Mouse (Mus musculus): ENCODE data around the gene Klf9. TPM values are rescaled to one million over a fixed set of nuclear protein-coding genes. Genes with fewer than 3 reads are reported as not detected.
"Not testable (repeated sequence)": the region's sequence is repeated elsewhere in the genome, so short reads cannot be mapped to it uniquely, and the experiment has no call there.

The Klf9 gene
- total RNA-seq, 2 experiments from 2014 or later, result 137 to 150 TPM

DNA sequence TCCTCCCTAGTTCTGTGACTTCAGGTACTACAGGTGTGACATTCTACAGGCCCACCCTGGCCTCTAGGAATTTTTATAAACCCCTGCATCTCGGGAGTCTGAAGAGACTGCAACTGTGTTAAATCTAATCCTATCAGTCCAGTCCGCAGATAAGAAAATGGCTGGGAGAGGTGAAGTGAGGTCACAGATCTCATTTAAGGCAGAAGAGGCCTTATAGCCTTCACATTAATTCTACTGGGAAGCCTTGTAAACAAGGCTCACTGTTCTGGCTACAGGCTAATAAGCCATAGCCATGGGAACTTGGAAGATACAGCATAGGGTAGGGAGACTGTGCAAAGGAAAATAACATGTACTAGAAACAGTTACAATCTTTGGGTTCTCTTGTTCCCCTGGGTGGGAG is 3.7 kb upstream of the Klf9 start:
- DNase-seq, result no peak
- intact Hi-C loops (cut with DNase I), result no loop called here

DNA sequence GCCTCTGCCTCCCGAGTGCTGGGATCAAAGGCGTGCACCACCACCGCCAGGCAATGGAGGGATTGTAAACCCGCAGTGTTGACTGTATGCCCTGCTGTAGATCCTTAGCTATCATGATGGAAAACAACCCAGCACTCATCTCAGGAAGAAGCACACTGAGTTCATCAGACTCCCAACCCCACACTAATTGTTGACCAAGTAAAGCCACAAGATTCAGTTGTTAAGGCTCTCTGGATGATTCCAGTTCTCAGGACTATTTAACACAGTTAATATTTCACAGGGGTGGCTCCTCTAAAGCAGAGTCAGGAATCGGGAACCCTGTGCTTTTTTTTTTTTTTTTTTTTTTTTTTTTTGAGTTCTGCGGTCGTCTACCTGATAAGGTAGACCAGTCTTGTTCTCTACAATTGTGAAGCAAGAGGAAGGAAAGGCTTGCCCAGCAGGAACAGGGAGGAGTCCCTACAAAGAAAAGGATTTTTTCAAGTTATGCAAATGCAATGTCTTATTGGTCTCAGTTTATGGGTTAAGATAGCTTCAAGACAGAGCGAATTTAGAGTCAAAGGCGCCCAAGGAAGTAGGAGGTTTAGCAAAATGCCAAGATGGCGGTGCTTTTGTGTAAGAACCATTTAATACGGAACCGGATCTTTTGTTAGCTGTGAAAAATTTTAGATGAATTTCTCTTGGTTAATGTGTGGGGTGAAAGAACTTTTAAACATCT is 1.1 kb upstream of the Klf9 start:
- no peak for DNase-seq
- intact Hi-C loops (cut with DNase I), result loop anchor here (10.0 kb wide), 1 partner anchor 1865 kb away; the partner anchor contains the start of gene Zfand5

DNA sequence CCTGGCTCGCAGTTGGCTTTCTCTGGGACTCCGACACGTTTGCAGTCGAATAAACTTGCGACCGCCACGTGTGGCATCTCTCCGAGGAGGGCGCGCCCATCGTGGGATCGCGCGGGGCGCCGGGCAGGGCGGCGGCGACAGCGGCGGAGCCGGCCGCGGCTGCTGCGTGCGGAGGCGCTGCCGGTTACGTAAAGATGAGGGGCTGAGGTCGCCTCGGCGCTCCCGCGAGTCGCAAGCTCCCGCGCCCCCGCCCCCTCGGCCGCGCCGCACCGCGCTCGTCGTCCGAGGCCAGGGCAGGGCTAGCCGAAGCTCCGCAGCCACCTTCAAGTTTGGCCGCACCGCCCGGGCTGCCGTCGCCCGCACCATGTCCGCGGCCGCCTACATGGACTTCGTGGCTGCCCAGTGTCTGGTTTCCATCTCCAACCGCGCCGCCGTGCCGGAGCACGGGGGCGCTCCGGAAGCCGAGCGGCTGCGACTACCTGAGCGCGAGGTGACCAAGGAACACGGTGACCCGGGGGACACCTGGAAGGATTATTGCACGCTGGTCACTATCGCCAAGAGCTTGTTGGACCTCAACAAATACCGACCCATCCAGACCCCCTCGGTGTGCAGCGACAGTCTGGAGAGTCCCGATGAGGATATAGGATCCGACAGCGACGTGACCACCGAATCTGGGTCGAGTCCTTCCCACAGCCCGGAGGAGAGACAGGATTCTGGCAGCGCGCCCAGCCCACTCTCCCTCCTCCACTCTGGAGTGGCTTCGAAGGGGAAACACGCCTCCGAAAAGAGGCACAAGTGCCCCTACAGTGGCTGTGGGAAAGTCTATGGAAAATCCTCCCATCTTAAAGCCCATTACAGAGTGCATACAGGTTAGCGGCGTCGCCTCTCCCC is 610 bp downstream of the Klf9 start:
- peak; percentile 85 to 89 for DNase-seq
- intact Hi-C loops (cut with DNase I), result loop anchor here (1.0 to 10.0 kb wide), 2 partner anchors 7 to 1867 kb away; partner anchors contain the start of gene Zfand5

DNA sequence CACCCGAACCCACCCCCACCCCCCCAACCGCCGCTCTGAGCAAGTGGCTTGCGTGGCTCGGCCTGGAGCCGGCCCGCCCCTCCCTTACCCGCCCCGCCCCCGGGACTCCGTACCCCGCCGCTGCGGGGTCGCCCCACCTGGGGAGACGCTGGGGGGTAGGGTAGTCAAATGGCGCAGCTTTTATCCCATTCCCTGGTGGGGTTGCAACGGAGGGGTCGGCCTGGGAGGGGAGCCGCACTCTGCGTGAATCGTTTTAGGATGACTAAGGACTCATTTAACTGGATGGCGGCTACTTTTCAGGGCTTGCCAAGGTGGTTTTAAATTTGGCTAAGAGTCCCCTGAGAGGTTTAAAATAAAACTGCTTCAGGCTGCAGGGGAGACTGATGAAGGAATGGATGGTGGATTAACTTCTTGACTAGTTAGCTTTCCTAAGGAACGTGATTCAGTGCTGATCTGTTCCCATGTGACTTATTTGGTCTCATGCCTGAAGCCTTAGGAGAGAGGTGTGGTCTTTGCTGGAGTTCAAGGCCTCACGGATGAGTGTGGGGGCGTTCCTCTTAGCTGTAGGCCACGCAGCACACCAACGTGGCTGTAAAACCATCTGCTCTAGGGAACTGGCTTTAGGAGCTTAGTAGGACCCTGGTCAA is 1.5 kb downstream of the Klf9 start:
- DNase-seq, result peak in 1 of 2 experiments; percentile 42
- intact Hi-C loops (cut with DNase I), result loop anchor here (1.0 to 10.0 kb wide), 2 partner anchors 8 to 1868 kb away; partner anchors contain the start of gene Zfand5

DNA sequence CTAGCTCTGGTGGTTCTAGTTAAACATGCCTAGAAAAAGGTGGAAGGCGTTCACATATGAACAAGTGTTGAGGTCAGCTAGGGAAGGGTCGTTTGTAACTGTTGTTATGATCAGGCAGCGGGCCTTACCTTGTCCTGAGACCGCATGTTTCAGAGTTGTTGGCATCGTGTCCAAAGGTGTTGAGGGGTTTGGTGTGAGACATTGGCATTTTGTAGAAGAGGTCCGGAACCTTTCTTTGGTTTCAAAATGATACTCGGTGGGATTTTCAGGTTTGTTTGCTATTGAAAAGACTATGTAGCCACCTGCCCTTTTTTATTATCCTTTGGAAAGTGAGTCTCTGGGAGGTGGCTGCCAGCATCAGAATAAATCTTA is 2.0 kb downstream of the Klf9 start:
- DNase-seq, result no peak
- intact Hi-C loops (cut with DNase I), result loop anchor here (10.0 kb wide), 1 partner anchor 1868 kb away; the partner anchor contains the start of gene Zfand5

DNA sequence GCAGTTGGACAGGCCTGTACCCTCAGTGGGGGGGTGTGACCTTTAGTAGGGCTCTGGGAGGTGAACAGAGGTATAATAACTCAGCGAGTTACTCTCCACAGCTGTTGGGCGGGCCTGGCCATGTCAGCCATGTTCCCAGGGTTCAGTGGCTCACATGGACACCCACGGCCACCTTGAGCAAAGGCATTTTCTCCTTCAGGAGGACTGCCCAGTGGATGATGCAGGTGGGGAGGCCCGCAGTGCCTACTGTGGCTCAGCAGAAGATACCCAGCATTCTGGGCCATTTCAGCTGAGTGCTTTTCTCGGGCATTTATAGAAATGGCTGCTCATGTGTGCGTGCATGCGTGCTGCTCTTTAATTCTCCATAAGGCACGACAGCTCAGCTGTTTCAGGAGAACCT is 2.5 kb downstream of the Klf9 start:
- intact Hi-C loops (cut with DNase I), result loop anchor here (10.0 kb wide), 1 partner anchor 1869 kb away; the partner anchor contains the start of gene Zfand5
- peak in 1 of 2 experiments; percentile 51 for DNase-seq

DNA sequence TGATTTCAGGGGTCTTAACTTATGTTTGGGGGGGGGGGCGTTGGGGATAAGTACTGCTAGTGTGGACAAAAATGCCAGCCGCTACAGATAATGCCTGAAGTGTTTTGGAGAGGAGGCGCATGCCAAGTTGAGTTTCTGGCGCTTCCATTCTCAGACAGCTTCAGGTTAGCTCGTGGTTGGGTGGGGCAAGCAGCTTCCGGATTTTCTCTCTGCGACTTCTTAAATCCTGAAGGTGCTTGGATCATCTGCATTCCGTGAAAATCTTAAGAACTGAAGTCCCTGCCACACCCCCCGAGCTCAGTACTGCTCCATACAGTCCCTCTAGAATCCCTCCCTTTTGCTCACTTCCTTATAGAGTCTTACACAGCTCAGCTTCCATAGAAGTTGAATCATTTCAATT is 3.0 kb downstream of the Klf9 start:
- no peak for DNase-seq
- intact Hi-C loops (cut with DNase I), result loop anchor here (10.0 kb wide), 1 partner anchor 1869 kb away; the partner anchor contains the start of gene Zfand5

DNA sequence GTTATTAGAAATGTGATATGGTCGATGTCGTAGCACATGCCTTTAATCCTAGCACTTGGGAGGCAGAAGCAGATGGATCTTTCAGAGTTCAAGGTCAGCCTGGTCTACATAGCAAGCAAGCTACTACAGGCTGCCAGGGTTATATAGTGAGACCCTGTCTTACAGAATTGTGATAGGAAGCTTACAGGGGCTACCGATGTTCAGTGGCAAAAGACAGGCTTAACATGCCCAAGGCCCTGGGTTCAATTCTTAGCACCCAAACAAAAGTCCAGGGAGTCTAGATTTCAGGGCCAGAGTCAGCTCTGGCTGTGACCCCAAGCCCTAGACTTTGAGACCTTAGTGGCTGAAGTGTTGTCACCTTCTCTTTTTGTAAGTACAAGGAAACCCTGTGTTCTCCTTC is 4.1 kb downstream of the Klf9 start:
- intact Hi-C loops (cut with DNase I), result loop anchor here (5.0 to 10.0 kb wide), 2 partner anchors 82 to 1870 kb away; partner anchors contain the start of gene Zfand5

DNA sequence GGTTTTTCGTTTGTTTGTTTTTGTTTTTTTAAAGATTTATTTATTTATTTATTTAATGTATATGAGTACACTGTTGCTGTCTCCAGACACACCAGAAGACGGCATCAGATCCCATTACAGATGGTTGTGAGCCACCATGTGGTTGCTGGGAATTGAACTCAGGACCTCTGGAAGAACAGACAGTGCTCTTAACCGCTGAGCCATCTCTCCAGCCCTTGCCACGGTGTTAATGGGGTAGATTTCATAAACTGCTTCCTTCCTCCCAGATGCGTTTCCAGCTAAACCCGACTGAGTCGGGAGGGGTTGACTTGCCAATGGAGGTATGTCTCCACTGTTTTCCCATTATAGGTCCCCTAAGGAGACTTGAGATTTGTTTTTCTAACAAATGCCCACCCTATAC is 4.5 kb downstream of the Klf9 start:
- DNase-seq, result not testable (repeated sequence)
- intact Hi-C loops (cut with DNase I), result loop anchor here (5.0 to 10.0 kb wide), 2 partner anchors 82 to 1871 kb away; partner anchors contain the start of gene Zfand5

More for the DNA sequence above, 4.1 kb downstream of the Klf9 start:
- no peak for DNase-seq

DNA sequence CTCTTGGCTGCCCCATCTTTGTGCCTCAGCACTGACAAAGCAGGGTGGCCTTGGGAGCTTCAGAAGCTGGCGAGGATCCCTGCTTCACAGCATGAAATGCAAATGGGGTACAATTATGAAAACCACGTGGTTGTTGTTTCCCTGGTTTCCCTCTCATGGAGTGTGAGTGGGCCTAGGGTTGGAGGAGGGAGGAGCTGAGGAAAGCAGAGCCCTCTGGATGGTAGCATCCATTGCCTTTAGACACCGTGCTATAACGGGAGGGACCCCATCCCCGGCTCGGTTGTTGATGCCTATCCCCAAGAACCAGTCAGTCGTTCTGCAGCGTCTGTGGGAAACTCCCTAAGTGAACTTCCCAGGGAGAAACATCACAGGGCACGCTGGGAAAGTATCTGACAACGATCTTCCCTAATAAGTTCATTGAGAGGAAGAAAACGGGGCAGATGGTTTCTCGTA is 5.4 kb downstream of the Klf9 start:
- no peak for DNase-seq
- intact Hi-C loops (cut with DNase I), result loop anchor here (5.0 to 10.0 kb wide), 2 partner anchors 81 to 1872 kb away; partner anchors contain the start of gene Zfand5

DNA sequence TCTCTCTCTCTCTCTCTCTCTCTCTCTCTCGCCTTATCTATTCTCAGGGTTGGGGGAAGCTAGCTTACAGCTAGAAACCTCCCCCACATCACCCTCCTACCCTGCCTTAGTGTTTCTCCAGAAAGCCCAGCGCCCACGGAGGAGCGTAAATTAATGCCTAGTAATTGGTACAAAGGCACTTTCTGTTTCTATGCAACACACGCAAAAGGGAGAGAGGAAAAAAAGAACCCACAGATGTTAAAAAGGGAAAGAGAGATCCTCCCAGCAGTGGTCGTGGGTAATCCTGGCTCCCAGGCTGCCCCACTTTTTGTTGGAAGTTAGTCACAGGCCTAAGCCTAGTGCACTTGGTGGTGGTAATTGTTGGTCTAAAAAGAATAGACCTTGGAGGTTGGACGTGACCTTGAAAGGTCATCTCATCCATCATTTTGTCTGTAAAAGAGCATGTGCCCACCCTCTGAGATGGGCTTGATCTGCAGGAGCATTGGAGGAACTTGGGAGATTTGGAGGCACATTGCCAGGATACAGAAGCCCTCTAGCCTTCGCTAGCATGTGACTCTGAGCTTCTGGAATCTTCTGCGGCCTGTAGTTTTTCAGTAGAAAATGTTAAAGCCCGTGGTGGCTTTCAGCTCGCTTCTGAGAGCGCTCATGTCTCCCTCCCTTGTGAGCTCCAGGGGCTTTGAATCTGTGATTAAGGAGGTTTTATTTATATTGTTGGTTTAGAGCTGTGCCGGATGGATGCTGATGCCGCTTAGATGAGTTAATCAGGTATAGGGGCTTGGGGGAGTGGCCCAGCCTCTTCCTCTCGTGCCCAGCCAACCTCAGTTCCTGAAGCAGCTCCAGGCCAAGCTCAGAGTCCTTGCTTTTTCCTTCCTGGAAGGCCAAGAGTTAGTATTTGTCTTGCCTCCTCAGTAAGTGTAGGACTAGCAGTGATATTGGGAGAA is 6.3 kb downstream of the Klf9 start:
- intact Hi-C loops (cut with DNase I), result loop anchor here (5.0 to 10.0 kb wide), 2 partner anchors 80 to 1872 kb away; partner anchors contain the start of gene Zfand5
- no peak for DNase-seq

DNA sequence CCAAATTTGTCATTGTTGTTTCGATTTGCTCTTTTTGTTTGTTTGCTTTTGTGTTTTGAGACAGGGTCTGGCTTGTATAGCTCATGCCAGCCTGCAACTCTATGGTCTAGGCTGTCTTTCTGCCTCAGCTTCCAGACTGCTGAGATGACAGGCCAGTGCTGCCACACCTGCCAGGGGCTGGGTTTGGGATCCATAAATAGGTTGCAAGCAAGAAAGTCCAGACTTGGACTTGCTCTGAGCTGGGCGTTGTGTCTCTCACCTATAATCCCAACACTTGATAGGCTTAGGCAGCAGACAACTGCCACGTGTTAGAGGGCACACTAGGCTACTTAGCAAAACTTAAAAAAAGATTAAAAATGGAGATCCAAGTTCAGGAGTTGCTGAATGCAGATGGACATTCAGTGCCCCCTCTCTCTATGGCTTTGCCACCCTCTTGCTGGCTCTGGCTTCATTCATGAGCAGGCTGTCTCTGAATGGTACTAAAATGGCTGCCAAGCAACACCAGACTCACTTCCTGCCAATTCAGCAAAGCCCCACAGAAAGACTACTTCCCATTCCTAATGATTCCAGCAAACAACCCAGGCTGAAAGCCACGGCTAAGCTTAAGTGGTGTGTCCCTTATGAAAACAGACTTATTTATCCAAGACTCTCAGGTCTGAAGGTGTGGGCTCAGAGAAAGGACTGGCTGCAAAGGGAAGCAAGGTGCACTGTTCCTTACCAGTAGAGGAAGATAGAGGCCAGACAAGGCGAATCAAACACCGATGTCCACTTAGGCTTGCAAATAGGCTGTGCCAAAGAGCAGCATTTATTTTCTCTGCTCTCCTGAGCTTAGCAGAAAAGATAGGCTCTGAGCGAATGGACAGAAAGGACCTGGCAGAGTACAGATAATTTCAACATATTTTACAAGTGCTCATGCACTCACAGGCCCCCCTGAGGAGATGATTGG is 8.7 kb downstream of the Klf9 start:
- no peak for DNase-seq
- intact Hi-C loops (cut with DNase I), result loop anchor here (5.0 to 10.0 kb wide), 3 partner anchors 58 to 1875 kb away; partner anchors contain the start of gene Zfand5

DNA sequence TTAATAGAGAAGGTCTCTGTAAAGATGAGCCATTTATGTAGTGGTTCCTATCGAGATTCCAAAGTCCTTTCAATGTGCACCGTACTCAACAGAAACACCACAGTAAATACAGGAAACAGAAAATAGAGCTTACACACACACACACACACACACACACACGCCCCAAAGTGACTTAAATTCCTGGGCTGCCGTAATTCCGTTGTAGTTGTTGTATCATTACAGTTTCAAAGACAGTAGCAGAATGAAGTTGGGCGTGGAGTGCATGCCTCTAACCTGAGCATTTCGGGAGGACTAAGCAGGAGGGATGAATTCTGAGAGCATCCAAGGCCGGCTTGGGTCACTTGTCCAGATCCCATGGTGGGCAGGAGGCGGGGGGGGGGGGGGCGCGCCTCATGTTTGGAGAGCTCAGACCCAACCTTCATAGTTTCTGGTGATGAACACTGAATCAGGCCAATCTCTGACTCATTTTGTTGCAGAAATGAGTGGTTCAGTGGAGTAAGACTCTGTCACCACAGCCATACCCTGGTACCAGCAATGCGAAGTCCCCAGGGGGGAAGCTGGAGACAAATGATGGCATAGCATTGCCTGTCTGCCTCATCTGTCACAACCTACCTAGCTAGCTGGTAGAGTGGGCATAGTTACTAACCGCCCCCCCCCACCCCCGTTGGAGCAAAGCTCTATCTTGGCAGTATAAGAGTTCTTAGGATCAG is 9.7 kb downstream of the Klf9 start:
- DNase-seq, result no peak
- intact Hi-C loops (cut with DNase I), result loop anchor here (5.0 kb wide), 1 partner anchor 57 kb away; no protein-coding TSS in a partner anchor

DNA sequence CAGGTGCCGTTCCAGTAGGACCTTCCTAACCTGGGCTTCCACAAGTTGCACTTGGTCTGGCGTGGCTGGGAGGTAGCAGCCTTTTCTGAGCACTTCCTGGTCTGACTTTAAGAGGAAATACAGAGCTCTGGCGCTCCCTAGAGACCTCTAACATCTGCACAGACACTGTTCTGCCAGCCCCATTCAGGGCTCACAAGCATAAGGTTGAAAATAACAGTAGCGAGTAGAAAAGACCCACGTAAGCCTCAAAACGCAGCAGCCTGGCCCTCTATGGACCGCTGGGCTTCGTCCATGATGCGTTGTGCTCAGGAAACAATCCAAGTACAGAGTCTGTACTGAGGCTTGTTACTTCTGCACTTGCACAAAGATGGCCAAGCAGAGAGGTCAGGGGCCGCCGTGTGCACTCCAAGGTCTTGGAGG is 10.6 kb downstream of the Klf9 start:
- intact Hi-C loops (cut with DNase I), result loop anchor here (5.0 kb wide), 1 partner anchor 56 kb away; no protein-coding TSS in a partner anchor

DNA sequence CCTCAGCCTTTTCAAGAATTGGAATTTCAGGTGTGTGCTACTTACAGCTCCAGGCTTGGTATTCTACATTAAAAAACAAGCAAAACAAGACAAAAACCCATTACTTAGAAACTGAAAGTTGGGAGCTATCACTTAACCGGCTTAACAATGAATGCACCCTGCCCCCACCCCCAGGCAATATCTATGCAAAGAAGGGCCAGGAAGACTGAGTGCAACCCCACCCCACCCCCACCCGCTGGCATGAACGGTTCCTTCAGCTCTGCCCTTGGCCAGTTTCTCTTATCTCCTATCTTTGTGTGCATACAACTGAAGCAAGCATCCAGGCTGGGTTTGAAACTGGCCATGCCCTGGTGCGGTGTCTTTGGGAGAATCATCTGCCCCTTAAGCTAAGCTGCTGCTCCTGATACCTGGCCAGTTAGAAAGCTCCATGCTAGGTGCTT is 11.2 kb downstream of the Klf9 start:
- DNase-seq, result no peak

More for the DNA sequence above, 10.6 kb downstream of the Klf9 start:
- peak in 1 of 2 experiments; percentile 72 for DNase-seq

DNA sequence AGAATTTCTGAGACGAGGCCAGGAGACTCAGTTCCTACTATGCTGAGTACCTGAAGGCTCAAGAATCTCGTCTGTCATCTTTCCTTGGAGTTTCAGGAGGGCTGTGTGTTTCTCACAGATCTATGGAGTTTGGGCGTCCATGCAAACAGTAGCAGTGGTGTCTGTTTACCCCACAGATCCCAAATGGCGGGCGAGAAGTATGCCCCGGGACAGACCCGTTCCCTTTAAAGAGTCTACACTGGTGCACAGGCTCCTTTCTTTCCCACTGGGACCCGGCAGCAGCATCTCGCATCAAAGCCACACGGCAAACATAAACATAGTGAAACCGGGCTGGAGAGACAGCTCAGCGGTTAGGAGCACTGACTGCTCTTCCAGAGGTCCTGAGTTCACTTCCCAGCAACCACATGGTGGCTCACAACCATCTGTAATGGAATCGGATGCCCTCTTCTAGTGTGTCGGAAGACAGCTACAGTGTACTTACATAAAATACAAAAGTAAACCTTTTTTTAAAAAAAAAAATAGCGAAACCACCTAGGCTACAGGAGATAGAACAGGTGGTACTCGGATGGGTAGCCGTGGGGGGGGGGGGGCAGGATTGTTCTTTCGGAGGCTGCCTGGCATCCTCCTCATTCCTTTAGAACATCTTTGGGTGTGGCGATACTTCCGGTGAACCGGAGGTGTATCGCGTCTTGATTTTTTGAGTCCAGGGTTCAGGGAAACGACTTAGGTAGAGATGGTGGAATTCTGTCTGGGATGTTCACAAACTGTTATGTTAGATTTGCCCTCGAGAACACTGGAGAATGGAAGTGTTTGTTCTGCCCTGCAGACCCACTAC is 12.0 kb downstream of the Klf9 start:
- no peak for DNase-seq
- intact Hi-C loops (cut with DNase I), result loop anchor here (5.0 kb wide), 1 partner anchor 54 kb away; no protein-coding TSS in a partner anchor

More for the DNA sequence above, 11.2 kb downstream of the Klf9 start:
- intact Hi-C loops (cut with DNase I), result loop anchor here (5.0 kb wide), 1 partner anchor 55 kb away; no protein-coding TSS in a partner anchor

All from heart, postnatal 14 days (tissue).